Mouse (Mus musculus): ENCODE measurements around the gene Gpd2.

Gpd2 gene

GRCm38 (mm10) chr2:57251636-57252317 is 14.3 kb downstream of the Gpd2 start:
- no peak for DNase-seq

- DNase-seq = no peak
Observed at GRCm38 (mm10) chr2:57252542-57253301, 15.3 kb downstream of the Gpd2 start.

- DNase-seq = no peak
Observed at GRCm38 (mm10) chr2:57254267-57254666, 16.8 kb downstream of the Gpd2 start.

GRCm38 (mm10) chr2:57255153-57255670 is 17.8 kb downstream of the Gpd2 start:
- DNase-seq = no peak

- no peak for DNase-seq
Observed at GRCm38 (mm10) chr2:57255836-57256235, 18.4 kb downstream of the Gpd2 start.

GRCm38 (mm10) chr2:57256459-57256858 is 19.0 kb downstream of the Gpd2 start:
- no peak for DNase-seq

GRCm38 (mm10) chr2:57261286-57262077 is 24.0 kb downstream of the Gpd2 start:
- no peak for DNase-seq

- no peak for DNase-seq
Observed at GRCm38 (mm10) chr2:57263431-57263830, 26.0 kb downstream of the Gpd2 start.

GRCm38 (mm10) chr2:57264912-57265311 is 27.5 kb downstream of the Gpd2 start:
- no peak for DNase-seq

GRCm38 (mm10) chr2:57266679-57267393 is 29.4 kb downstream of the Gpd2 start:
- no peak for DNase-seq

- DNase-seq = no peak
Observed at GRCm38 (mm10) chr2:57267394-57267716, 29.9 kb downstream of the Gpd2 start.

- no peak for DNase-seq
Observed at GRCm38 (mm10) chr2:57267896-57268295, 30.5 kb downstream of the Gpd2 start.

- no peak for DNase-seq
Observed at GRCm38 (mm10) chr2:57268839-57269238, 31.4 kb downstream of the Gpd2 start.

GRCm38 (mm10) chr2:57269690-57270435 is 32.4 kb downstream of the Gpd2 start:
- no peak for DNase-seq

GRCm38 (mm10) chr2:57280190-57280723 is 42.8 kb downstream of the Gpd2 start:
- no peak for DNase-seq

GRCm38 (mm10) chr2:57283791-57284190 is 46.4 kb downstream of the Gpd2 start:
- DNase-seq = no peak

GRCm38 (mm10) chr2:57285197-57285596 is 47.8 kb downstream of the Gpd2 start:
- DNase-seq = no peak

GRCm38 (mm10) chr2:57287986-57288385 is 50.6 kb downstream of the Gpd2 start:
- no peak for DNase-seq

GRCm38 (mm10) chr2:57293571-57293970 is 56.1 kb downstream of the Gpd2 start:
- no peak for DNase-seq

GRCm38 (mm10) chr2:57296069-57296468 is 58.6 kb downstream of the Gpd2 start:
- no peak for DNase-seq

GRCm38 (mm10) chr2:57297226-57297625 is 59.8 kb downstream of the Gpd2 start:
- no peak for DNase-seq

GRCm38 (mm10) chr2:57301539-57301938 is 64.1 kb downstream of the Gpd2 start:
- peak; percentile 13 for DNase-seq

Data from layer of hippocampus, adult 9-11 months (tissue).